Mouse (Mus musculus) yolk sac, embryonic 10.5 days (tissue): ENCODE results near the gene Hspbap1.

Source experiments
- DNase-seq: peaks from one replicate; pipeline ENCODE4 v3.0.0-alpha.2; 2017; ENCODE audit warnings: low spot score

Hspbap1 gene

GRCm38 (mm10) chr16:35769878-35770657, at the start of gene Hspbap1:
Gene Hspbap1, plus strand, starts transcription at chr16:35770375.
- DNase-seq, result peak; percentile 91

- DNase-seq, result no peak
Measured at GRCm38 (mm10) chr16:35724561-35724960, 45.6 kb upstream of the Hspbap1 start.

- DNase-seq, result no peak
Measured at GRCm38 (mm10) chr16:35726601-35727000, 43.6 kb upstream of the Hspbap1 start.

GRCm38 (mm10) chr16:35729151-35729738, 40.9 kb upstream of the Hspbap1 start:
- DNase-seq, result no peak

- no peak for DNase-seq
Measured at GRCm38 (mm10) chr16:35732096-35732495, 38.1 kb upstream of the Hspbap1 start.

GRCm38 (mm10) chr16:35734038-35734437, 36.1 kb upstream of the Hspbap1 start:
- peak; percentile 37 for DNase-seq

- DNase-seq, result no peak
Measured at GRCm38 (mm10) chr16:35738096-35738767, 31.9 kb upstream of the Hspbap1 start.

- no peak for DNase-seq
Measured at GRCm38 (mm10) chr16:35739548-35739947, 30.6 kb upstream of the Hspbap1 start.

- no peak for DNase-seq
Measured at GRCm38 (mm10) chr16:35740357-35740756, 29.8 kb upstream of the Hspbap1 start.

- DNase-seq, result no peak
Measured at GRCm38 (mm10) chr16:35740943-35741342, 29.2 kb upstream of the Hspbap1 start.

- no peak for DNase-seq
Measured at GRCm38 (mm10) chr16:35741621-35742020, 28.6 kb upstream of the Hspbap1 start.

- no peak for DNase-seq
Measured at GRCm38 (mm10) chr16:35742251-35742937, 27.8 kb upstream of the Hspbap1 start.

- no peak for DNase-seq
Measured at GRCm38 (mm10) chr16:35747417-35748236, 22.5 kb upstream of the Hspbap1 start.

GRCm38 (mm10) chr16:35748237-35748603, 22.0 kb upstream of the Hspbap1 start:
- no peak for DNase-seq

- no peak for DNase-seq
Measured at GRCm38 (mm10) chr16:35749385-35749784, 20.8 kb upstream of the Hspbap1 start.

GRCm38 (mm10) chr16:35751841-35752240, 18.3 kb upstream of the Hspbap1 start:
- DNase-seq, result no peak

- no peak for DNase-seq
Measured at GRCm38 (mm10) chr16:35753926-35754325, 16.2 kb upstream of the Hspbap1 start.

- DNase-seq, result no peak
Measured at GRCm38 (mm10) chr16:35755502-35756334, 14.5 kb upstream of the Hspbap1 start.

GRCm38 (mm10) chr16:35756697-35757096, 13.5 kb upstream of the Hspbap1 start:
- DNase-seq, result no peak

- no peak for DNase-seq
Measured at GRCm38 (mm10) chr16:35759401-35759800, 10.8 kb upstream of the Hspbap1 start.
